Mouse (Mus musculus) kidney, embryonic 16.5 days (tissue): ENCODE data around the gene Sh3d21. TPM values are rescaled to one million over a fixed set of nuclear protein-coding genes. Genes with fewer than 3 reads are reported as not detected.

Source experiments
- ATAC-seq: fragments of 200-750 bp; cut with Nextera tagmentation; 2 replicates; pipeline ENCODE4 v1.8.0; 2017; ENCODE audit warnings: moderate TSS enrichment; ENCODE audit not compliant: low FRiP score, low TSS enrichment
- H3K27ac ChIP-seq: fragments of 300-500 bp; sonication (generic); 2 replicates; pipeline ENCODE4 v1.5.1; 2014; ENCODE audit warnings: low read length
- H3K27me3 ChIP-seq: fragments of 300-500 bp; sonication (generic); 2 replicates; pipeline ENCODE4 v1.6.1; 2014; ENCODE audit warnings: low read length, control low read depth, mixed read lengths; ENCODE audit not compliant: insufficient read depth
- H3K36me3 ChIP-seq: fragments of 300-500 bp; sonication (generic); 2 replicates; pipeline ENCODE4 v1.6.1; 2014; ENCODE audit warnings: low read length, control low read depth, mixed read lengths; ENCODE audit not compliant: insufficient read depth
- H3K4me1 ChIP-seq: fragments of 300-500 bp; sonication (generic); 2 replicates; pipeline ENCODE4 v1.6.1; 2014; ENCODE audit warnings: low read length, control low read depth, mixed read lengths; ENCODE audit not compliant: insufficient read depth
- H3K4me2 ChIP-seq: fragments of 300-500 bp; sonication (generic); replicated peaks from 2 replicates; pipeline ENCODE4 v1.6.1; 2014; ENCODE audit warnings: low read depth, low read length
- H3K4me3 ChIP-seq: fragments of 300-500 bp; sonication (generic); 2 replicates; pipeline ENCODE4 v1.5.1; 2014; ENCODE audit warnings: mild to moderate bottlenecking, low read length
- H3K9ac ChIP-seq: fragments of 300-500 bp; sonication (generic); replicated peaks from 2 replicates; pipeline ENCODE4 v1.6.1; 2014; ENCODE audit warnings: low read length
- H3K9me3 ChIP-seq: fragments of 300-500 bp; sonication (generic); 2 replicates; pipeline ENCODE4 v1.6.1; 2016; ENCODE audit warnings: low read length, control low read depth
- WGBS: fragments of 180-500 bp; shearing (Covaris S2); extraction: QIAGEN DNeasy Blood & Tissue Kit; methylation state at CpG from one replicate; pipeline ENCODE4 v1.1.7; 2014; 5-methylcytosine and 5-hydroxymethylcytosine counted together
- polyA plus RNA-seq: library from polyadenylated mRNA; unstranded; fragments of >200 nt; fragmentation: Nextera tagmentation; extraction: Ambion mirVana; gene quantifications from 2 replicates; pipeline ENCODE4 v1.2.1, GENCODE M21; 2015

Sh3d21 gene
- polyA plus RNA-seq, 1 experiment from 2014 or later = 9.1 TPM

- no peak overlapping the region for H3K27ac ChIP-seq
- no peak overlapping the region for H3K4me2 ChIP-seq
- H3K36me3 ChIP-seq = no peaks in the 10 kb centered on the region; the same call in 1 of the 2 replicates
- ATAC-seq = no peak
- WGBS = 80% methylated on average over 8 of the region's 8 CpGs
- H3K4me3 ChIP-seq = no peak overlapping the region
- H3K27me3 ChIP-seq = no peaks in the 10 kb centered on the region
- H3K9me3 ChIP-seq = no peaks in the 10 kb centered on the region
- no peak overlapping the region for H3K9ac ChIP-seq
- H3K4me1 ChIP-seq = peaks cover 41% of the 10 kb centered on the region
Observed at GRCm38 (mm10) chr4:126159455-126159854, 3.8 kb downstream of the Sh3d21 start.

- H3K36me3 ChIP-seq = peaks cover 3% of the 10 kb centered on the region; the same call in 1 of the 2 replicates
- no peak overlapping the region for H3K27ac ChIP-seq
- WGBS = 94% methylated on average over 6 of the region's 6 CpGs
- no peaks in the 10 kb centered on the region for H3K9me3 ChIP-seq
- ATAC-seq = no peak
- H3K4me2 ChIP-seq = no peak overlapping the region
- no peak overlapping the region for H3K9ac ChIP-seq
- peaks cover 29% of the 10 kb centered on the region for H3K4me1 ChIP-seq
- H3K27me3 ChIP-seq = no peaks in the 10 kb centered on the region
- no peak overlapping the region for H3K4me3 ChIP-seq
Observed at GRCm38 (mm10) chr4:126157562-126157961, 5.7 kb downstream of the Sh3d21 start.

GRCm38 (mm10) chr4:126156617-126157016, 6.7 kb downstream of the Sh3d21 start:
- Histone ChIP-seq H3K36me3 (peaks cover 10% of the 10 kb centered on the region), H3K9me3 (no peaks in the 10 kb centered on the region), H3K9ac (no peak overlapping the region), H3K27me3 (no peaks in the 10 kb centered on the region), H3K27ac (peak overlapping the region; percentile 93), H3K4me1 (peaks cover 22% of the 10 kb centered on the region), H3K4me2 (no peak overlapping the region), H3K4me3 (no peak overlapping the region)
- ATAC-seq = no peak
- 61% methylated on average over 5 of the region's 5 CpGs for WGBS

- Histone ChIP-seq H3K36me3 (peaks cover 10% of the 10 kb centered on the region), H3K27me3 (no peaks in the 10 kb centered on the region), H3K9me3 (no peaks in the 10 kb centered on the region), H3K9ac (no peak overlapping the region; the same call in 1 of the 2 replicates), H3K4me2 (no peak overlapping the region), H3K4me1 (peaks cover 28% of the 10 kb centered on the region), H3K4me3 (no peak overlapping the region), H3K27ac (peak overlapping the region; percentile 93)
- peak; percentile 77 for ATAC-seq
- 19% methylated on average over 2 of the region's 2 CpGs for WGBS
Observed at GRCm38 (mm10) chr4:126155869-126156268, 7.4 kb downstream of the Sh3d21 start.

DNA sequence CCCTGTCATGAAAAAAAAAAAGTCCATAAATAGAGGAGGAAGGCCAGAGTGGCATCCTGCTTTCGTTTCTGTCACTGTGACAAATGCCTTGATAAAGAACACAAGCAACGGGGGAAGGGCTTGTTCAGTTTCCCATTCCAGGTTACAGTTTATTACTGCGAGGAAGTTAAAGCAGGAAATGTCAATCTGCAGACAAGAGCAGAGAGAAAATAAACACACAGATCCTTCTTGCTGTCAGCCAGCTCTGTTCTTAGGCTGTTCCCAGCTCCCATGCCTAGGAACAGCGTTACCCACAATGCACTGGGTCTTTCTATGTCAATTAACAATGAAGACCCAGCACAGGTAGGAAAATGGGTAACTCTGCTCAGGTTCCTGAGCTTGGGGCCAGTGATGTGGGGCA, 8.1 kb downstream of the Sh3d21 start:
- Histone ChIP-seq H3K9me3 (no peaks in the 10 kb centered on the region), H3K4me3 (no peak overlapping the region), H3K27ac (peak overlapping the region; percentile 93), H3K4me1 (peaks cover 35% of the 10 kb centered on the region), H3K36me3 (peaks cover 10% of the 10 kb centered on the region), H3K4me2 (no peak overlapping the region), H3K9ac (no peak overlapping the region), H3K27me3 (no peaks in the 10 kb centered on the region)
- no peak for ATAC-seq
- 25% methylated on average over 4 of the region's 4 CpGs for WGBS

- Histone ChIP-seq H3K27me3 (no peaks in the 10 kb centered on the region), H3K27ac (no peak overlapping the region), H3K9ac (no peak overlapping the region), H3K9me3 (no peaks in the 10 kb centered on the region), H3K4me3 (no peak overlapping the region), H3K36me3 (peaks cover 10% of the 10 kb centered on the region), H3K4me2 (no peak overlapping the region), H3K4me1 (peaks cover 46% of the 10 kb centered on the region)
- WGBS = 57% methylated on average over 14 of the region's 14 CpGs
- no peak for ATAC-seq
Observed at GRCm38 (mm10) chr4:126152864-126153263, 10.4 kb downstream of the Sh3d21 start.

GRCm38 (mm10) chr4:126151701-126152440, 11.4 kb downstream of the Sh3d21 start:
- Histone ChIP-seq H3K27me3 (no peaks in the 10 kb centered on the region), H3K27ac (0 out of 2 replicates have a peak overlapping the region, but pooled peaks have one; percentile 95), H3K9ac (no peak overlapping the region), H3K4me1 (peaks cover 54% of the 10 kb centered on the region), H3K4me2 (no peak overlapping the region), H3K4me3 (no peak overlapping the region), H3K9me3 (no peaks in the 10 kb centered on the region), H3K36me3 (peaks cover 10% of the 10 kb centered on the region)
- WGBS = 78% methylated on average over 16 of the region's 16 CpGs
- no peak for ATAC-seq

DNA sequence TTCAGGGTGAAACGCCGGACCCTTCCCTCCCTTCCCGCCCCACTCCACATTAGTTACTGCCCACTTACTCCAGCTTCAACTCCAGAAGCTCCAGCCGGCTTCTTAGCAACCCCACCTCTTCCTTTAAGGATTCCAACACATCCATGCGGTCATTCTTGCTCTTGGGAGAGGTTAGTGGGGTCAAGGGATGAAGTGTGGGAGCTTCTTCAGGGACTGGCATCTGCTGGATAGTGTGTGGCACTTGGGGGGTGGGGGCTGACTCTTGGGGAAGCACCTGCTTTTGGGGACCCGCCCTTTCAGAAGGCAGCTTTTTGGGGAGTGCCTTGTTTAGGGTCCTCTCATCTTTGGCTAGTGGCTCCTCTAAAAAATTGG, 12.4 kb downstream of the Sh3d21 start:
- peak overlapping the region; percentile 95 for H3K27ac ChIP-seq
- no peaks in the 10 kb centered on the region for H3K27me3 ChIP-seq
- no peaks in the 10 kb centered on the region for H3K9me3 ChIP-seq
- ATAC-seq = no peak
- 40% methylated on average over 6 of the region's 6 CpGs for WGBS
- peak overlapping the region; percentile 76 for H3K4me2 ChIP-seq
- peak overlapping the region; percentile 75 for H3K4me3 ChIP-seq
- peaks cover 10% of the 10 kb centered on the region; the same call in 1 of the 2 replicates for H3K36me3 ChIP-seq
- H3K9ac ChIP-seq = peak overlapping the region; percentile 89
- peaks cover 55% of the 10 kb centered on the region for H3K4me1 ChIP-seq

GRCm38 (mm10) chr4:126150297-126150948, 12.9 kb downstream of the Sh3d21 start:
- Histone ChIP-seq H3K4me3 (peak overlapping the region; percentile 75), H3K9ac (peak overlapping the region; percentile 89), H3K4me2 (peak overlapping the region; percentile 76), H3K4me1 (peaks cover 54% of the 10 kb centered on the region), H3K9me3 (no peaks in the 10 kb centered on the region), H3K27ac (peak overlapping the region; percentile 95), H3K36me3 (peaks cover 10% of the 10 kb centered on the region; the same call in 1 of the 2 replicates), H3K27me3 (no peaks in the 10 kb centered on the region)
- 14% methylated on average over 16 of the region's 16 CpGs for WGBS
- ATAC-seq = peak; percentile 69

DNA sequence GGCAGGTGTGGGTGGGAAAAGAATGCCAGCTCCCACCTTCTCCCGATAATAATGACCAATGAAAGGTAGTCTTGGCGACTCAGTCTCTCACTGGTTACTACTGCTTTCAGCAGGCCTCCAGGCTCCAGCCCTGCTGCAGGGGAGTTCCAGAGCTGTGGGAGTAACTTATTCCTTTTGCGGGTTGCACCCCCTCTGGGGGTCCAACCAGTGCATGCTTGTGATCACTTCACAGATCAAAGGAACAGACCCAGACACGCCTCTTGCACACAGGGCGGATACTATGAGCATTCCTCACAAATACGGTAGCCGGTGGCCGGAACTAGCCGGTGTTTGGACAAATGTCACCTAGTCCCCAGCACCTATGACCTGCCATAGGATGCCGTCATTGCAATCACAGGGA, 13.5 kb downstream of the Sh3d21 start:
- no peaks in the 10 kb centered on the region for H3K27me3 ChIP-seq
- H3K9me3 ChIP-seq = no peaks in the 10 kb centered on the region
- peak; percentile 2; the same call in 1 of the 2 replicates for ATAC-seq
- 3% methylated on average over 10 of the region's 10 CpGs for WGBS
- H3K4me1 ChIP-seq = peaks cover 56% of the 10 kb centered on the region
- H3K9ac ChIP-seq = peak overlapping the region; percentile 89
- H3K36me3 ChIP-seq = peaks cover 10% of the 10 kb centered on the region; the same call in 1 of the 2 replicates
- peak overlapping the region; percentile 75 for H3K4me3 ChIP-seq
- peak overlapping the region; percentile 76 for H3K4me2 ChIP-seq
- H3K27ac ChIP-seq = peak overlapping the region; percentile 95
